Mouse (Mus musculus): ENCODE data around the gene Vgf.

DNA sequence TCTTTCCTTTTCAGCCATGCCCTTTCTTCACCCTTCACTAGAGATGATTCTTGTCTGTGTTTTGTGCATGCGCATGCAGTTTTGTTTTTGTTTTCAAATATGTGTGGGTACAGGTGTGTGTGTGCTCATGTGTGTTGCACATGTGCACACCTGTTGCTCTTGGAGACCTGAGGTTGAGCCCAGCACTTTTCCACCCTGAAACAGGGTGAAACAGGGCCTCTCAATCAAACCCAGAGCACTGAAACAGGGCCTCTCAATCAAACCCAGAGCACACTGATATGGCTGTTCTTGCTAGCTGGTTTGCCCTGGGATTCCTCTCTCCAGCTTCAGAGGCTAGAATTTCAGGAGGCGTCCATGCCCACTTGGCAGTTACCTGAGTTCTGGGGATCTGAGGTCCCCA is 25.6 kb upstream of the Vgf start:
- TF ChIP-seq CTCF (IDR thresholded peaks at IDR 0.05; ENCODE audit: low read depth) (no peak), EP300 (IDR thresholded peaks at IDR 0.05; ENCODE audit: low read depth) (no peak)
